ENCODE assay signal across 8 mouse cellular contexts in genomic region chr2:27973840-27974239, GRCm38 (mm10).
DNase-seq lines count a peak whose midpoint lies in the region; ATAC-seq and TF ChIP-seq lines count a peak whose summit lies in the region.

No protein-coding gene starts in this region.

- ATAC-seq in hindbrain, embryonic 12.5 days (ENCODE audit: low FRiP score): no peak
- no peak for ATAC-seq in heart, postnatal 0 days (ENCODE audit: insufficient read depth, low read depth)

- no peaks in the 10 kb centered on the region for H3K9me3 ChIP-seq in hindbrain, embryonic 10.5 days
- H3K9me3 ChIP-seq in hindbrain, embryonic 12.5 days (replicated peaks): no peaks in the 10 kb centered on the region
- H3K9me3 ChIP-seq in heart, postnatal 0 days (replicated peaks; ENCODE audit: control insufficient read depth, low read length): no peaks in the 10 kb centered on the region

- H3K27ac ChIP-seq in hindbrain, embryonic 10.5 days: no peak overlapping the region
- H3K27ac ChIP-seq in hindbrain, embryonic 12.5 days: no peak overlapping the region
- H3K27ac ChIP-seq in cortical plate, adult 2 months (ENCODE audit: insufficient read depth, low read length): no peak overlapping the region
- no peak overlapping the region for H3K27ac ChIP-seq in heart, postnatal 0 days (ENCODE audit: low read depth)
- H3K27ac ChIP-seq in olfactory bulb, adult 2 months (ENCODE audit: insufficient read depth, low read depth, low read length): no peak overlapping the region

- TF ChIP-seq CTCF in cortical plate, adult 2 months (IDR thresholded peaks at IDR 0.05; ENCODE audit: extremely low read depth, insufficient read depth, low read length): peak; percentile 78
- peak; percentile 79 for TF ChIP-seq CTCF in heart, postnatal 0 days (IDR thresholded peaks at IDR 0.05; ENCODE audit: low read depth)
- TF ChIP-seq CTCF in olfactory bulb, adult 2 months (IDR thresholded peaks at IDR 0.05; ENCODE audit: insufficient read depth, low read depth, low read length): peak; percentile 63

- H3K4me3 ChIP-seq in hindbrain, embryonic 10.5 days: no peak overlapping the region
- no peak overlapping the region for H3K4me3 ChIP-seq in hindbrain, embryonic 12.5 days
- H3K4me3 ChIP-seq in cortical plate, adult 2 months (ENCODE audit: insufficient read depth, low read length): no peak overlapping the region
- H3K4me3 ChIP-seq in heart, postnatal 0 days (ENCODE audit: low read depth, low read length): no peak overlapping the region
- no peak overlapping the region for H3K4me3 ChIP-seq in olfactory bulb, adult 2 months (ENCODE audit: insufficient read depth, low read depth, low read length)

- no peak for TF ChIP-seq POLR2A in cortical plate, adult 2 months (IDR thresholded peaks at IDR 0.05; ENCODE audit: extremely low read depth, insufficient read depth, low read length)
- TF ChIP-seq POLR2A in olfactory bulb, adult 2 months (IDR thresholded peaks at IDR 0.05; ENCODE audit: insufficient read depth, low read depth, low read length): no peak

- H3K9ac ChIP-seq in hindbrain, embryonic 12.5 days: no peak overlapping the region
- H3K9ac ChIP-seq in heart, postnatal 0 days (replicated peaks; ENCODE audit: low read depth, low read length): no peak overlapping the region

- H3K36me3 ChIP-seq in hindbrain, embryonic 10.5 days: peaks cover 14% of the 10 kb centered on the region
- H3K36me3 ChIP-seq in hindbrain, embryonic 12.5 days: no peaks in the 10 kb centered on the region; the same call in 1 of the 2 replicates
- H3K36me3 ChIP-seq in heart, postnatal 0 days (replicated peaks; ENCODE audit: control insufficient read depth, insufficient read depth, low read length): 0 out of 2 replicates have a peak, but pooled peaks cover 5% of the 10 kb centered on the region

- H3K27me3 ChIP-seq in hindbrain, embryonic 10.5 days (ENCODE audit: insufficient read depth, poor library complexity, severe bottlenecking): no peaks in the 10 kb centered on the region
- H3K27me3 ChIP-seq in hindbrain, embryonic 12.5 days: no peaks in the 10 kb centered on the region
- H3K27me3 ChIP-seq in heart, postnatal 0 days (ENCODE audit: control insufficient read depth, insufficient read depth, low read length): no peaks in the 10 kb centered on the region

- no peak for TF ChIP-seq EP300 in heart, postnatal 0 days (IDR thresholded peaks at IDR 0.05; ENCODE audit: low read depth)

- no peak overlapping the region for H3K4me2 ChIP-seq in hindbrain, embryonic 12.5 days (replicated peaks)
- H3K4me2 ChIP-seq in heart, postnatal 0 days (ENCODE audit: low read depth, low read length): no peak overlapping the region

- H3K4me1 ChIP-seq in hindbrain, embryonic 10.5 days (replicated peaks): no peaks in the 10 kb centered on the region
- H3K4me1 ChIP-seq in hindbrain, embryonic 12.5 days: 0 out of 2 replicates have a peak, but pooled peaks cover 2% of the 10 kb centered on the region
- peaks cover 3% of the 10 kb centered on the region for H3K4me1 ChIP-seq in cortical plate, adult 2 months (ENCODE audit: control insufficient read depth, insufficient read depth, low read length)
- H3K4me1 ChIP-seq in heart, postnatal 0 days (ENCODE audit: control insufficient read depth, insufficient read depth): no peaks in the 10 kb centered on the region
- 0 out of 2 replicates have a peak, but pooled peaks cover 6% of the 10 kb centered on the region for H3K4me1 ChIP-seq in olfactory bulb, adult 2 months (ENCODE audit: control insufficient read depth, insufficient read depth, low read length)

- WGBS in hindbrain, embryonic 10.5 days: 50% methylated on average over 3 of the region's 3 CpGs
- WGBS in hindbrain, embryonic 12.5 days: 50% methylated on average over 3 of the region's 3 CpGs
- WGBS in heart, postnatal 0 days: 67% methylated on average over 3 of the region's 3 CpGs
- 66% methylated on average over 3 of the region's 3 CpGs for WGBS in olfactory bulb, adult 2 months

- peak; percentile 55 for DNase-seq in hindbrain, embryonic 10.5 days (ENCODE audit: low spot score)
- DNase-seq in R1 (ENCODE audit: low read depth, low spot score): peak; percentile 44
- DNase-seq in heart, postnatal 0 days (ENCODE audit: low spot score): peak; percentile 53
- DNase-seq in left cerebral cortex, postnatal 36 days (ENCODE audit: low spot score in 2 of 2): peak; percentile 50 to 51
- DNase-seq in urinary bladder, adult 2 months (ENCODE audit: low spot score): peak; percentile 37

- intact Hi-C loops in left cerebral cortex, postnatal 36 days (cut with DNase I): loop anchor here (2.0 to 5.0 kb wide), 3 partner anchors 47 to 218 kb away; partner anchors contain the start of gene Olfm1
